Mouse (Mus musculus) olfactory bulb, adult 2 months (tissue): ENCODE data around the gene Nptx1. TPM values are rescaled to one million over a fixed set of nuclear protein-coding genes. Genes with fewer than 3 reads are reported as not detected.
A peak's percentile ranks its signal among the peaks of the same experiment; 100 is the strongest.

Experiments used
- H3K27ac ChIP-seq: fragments of 200-500 bp; 2 replicates; pipeline ENCODE4 v1.5.1; 2012; ENCODE audit warnings: low read depth, low read length; ENCODE audit not compliant: insufficient read depth
- H3K4me1 ChIP-seq: fragments of 200-500 bp; 2 replicates; pipeline ENCODE4 v1.6.1; 2012; ENCODE audit warnings: low read length; ENCODE audit not compliant: control insufficient read depth, insufficient read depth
- H3K4me3 ChIP-seq: fragments of 200-500 bp; 2 replicates; pipeline ENCODE4 v1.5.1; 2012; ENCODE audit warnings: mild to moderate bottlenecking, low read depth, low read length, moderate library complexity; ENCODE audit not compliant: insufficient read depth
- CTCF ChIP-seq: fragments of 200-500 bp; IDR thresholded peaks from 2 replicates; pipeline ENCODE4 v1.5.1; 2012; ENCODE audit warnings: low read depth, mild to moderate bottlenecking, low read length, moderate library complexity; ENCODE audit not compliant: insufficient read depth
- POLR2A ChIP-seq: fragments of 200-500 bp; IDR thresholded peaks from 2 replicates; pipeline ENCODE4 v1.6.1; 2012; ENCODE audit warnings: mild to moderate bottlenecking, low read depth, low read length, moderate library complexity; ENCODE audit not compliant: insufficient read depth
- WGBS: fragments of 180-500 bp; shearing (Covaris S2); methylation state at CpG from one replicate; pipeline ENCODE4 v1.1.7; 2018; 5-methylcytosine and 5-hydroxymethylcytosine counted together
- polyA plus RNA-seq: library from polyadenylated mRNA; stranded (reverse); fragments of >200 nt; gene quantifications from 2 replicates; pipeline ENCODE4 v1.2.4, GENCODE M21; 2012; ENCODE audit warnings: low replicate concordance; ENCODE audit not compliant: missing spikeins, insufficient read depth, insufficient read length

Gene Nptx1
- polyA plus RNA-seq, 1 experiment: not detected

DNA sequence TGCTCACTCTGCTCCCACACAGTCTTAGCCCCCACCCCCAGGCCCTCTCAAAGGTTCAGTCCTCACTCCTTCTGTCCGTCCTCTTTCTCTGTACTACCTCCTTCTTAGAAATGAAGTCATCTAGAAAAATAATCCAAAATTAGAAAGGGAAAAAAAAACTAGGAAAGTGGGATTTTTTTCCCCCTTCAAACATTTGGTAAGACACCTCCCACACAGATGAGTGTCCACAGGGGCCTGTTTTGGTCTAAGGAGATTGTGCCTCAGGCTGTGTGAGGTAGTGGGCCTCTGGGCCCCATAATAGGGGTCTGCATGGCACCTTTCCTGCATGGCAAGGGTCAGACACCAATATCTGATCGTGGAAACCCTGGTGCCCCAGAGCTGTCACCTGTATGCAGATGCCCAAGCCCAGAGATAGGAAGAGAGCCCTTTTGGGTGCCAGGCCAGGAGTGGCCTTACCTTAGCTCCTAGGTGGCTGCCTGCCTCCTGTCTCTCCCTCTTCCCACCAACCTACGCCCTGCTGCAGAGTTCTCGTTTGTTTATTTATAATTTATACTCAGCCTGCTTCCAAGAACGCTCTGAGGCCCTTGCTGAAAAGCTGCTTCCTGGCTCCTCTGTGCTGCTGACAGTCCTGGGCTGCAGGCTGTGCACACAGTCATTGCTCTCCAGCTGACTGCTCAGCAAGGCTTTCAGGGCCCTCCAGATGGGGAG is 27.4 kb downstream of the Nptx1 start:
- Histone ChIP-seq H3K4me3 (no peak overlapping the region), H3K4me1 (peaks cover 51% of the 10 kb centered on the region), H3K27ac (peak overlapping the region; percentile 28; the same call in 1 of the 2 replicates)
- no peak for TF ChIP-seq POLR2A
- TF ChIP-seq CTCF: no peak
- 42% methylated on average over 5 of the region's 5 CpGs for WGBS

DNA sequence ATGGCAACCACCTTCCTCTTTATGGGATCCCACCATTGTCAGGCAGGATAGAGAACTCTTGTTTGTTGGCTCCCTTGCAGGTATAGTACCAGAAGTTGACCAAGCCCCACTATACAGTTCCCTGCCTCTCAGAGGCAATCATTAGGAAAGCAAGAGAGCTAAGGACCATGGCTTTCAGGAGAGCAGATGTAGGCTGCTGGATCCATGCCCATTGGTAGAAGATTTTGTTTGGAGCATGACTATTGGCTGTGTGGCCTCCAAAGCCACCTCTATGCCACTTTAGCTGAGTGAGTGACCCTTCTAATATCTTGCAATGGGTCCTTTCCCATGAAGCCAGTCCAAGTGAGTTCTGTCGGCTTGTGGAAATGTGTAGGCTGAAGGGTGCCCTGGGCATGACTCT is 28.2 kb downstream of the Nptx1 start:
- Histone ChIP-seq H3K4me3 (no peak overlapping the region), H3K4me1 (peaks cover 55% of the 10 kb centered on the region), H3K27ac (no peak overlapping the region)
- TF ChIP-seq CTCF: no peak
- no peak for TF ChIP-seq POLR2A
- 93% methylated on average over 1 of the region's 1 CpGs for WGBS

GRCm38 (mm10) chr11:119516677-119517361 is 30.7 kb downstream of the Nptx1 start:
- Histone ChIP-seq H3K27ac (no peak overlapping the region), H3K4me1 (peaks cover 52% of the 10 kb centered on the region), H3K4me3 (no peak overlapping the region)
- TF ChIP-seq POLR2A (no peak), CTCF (no peak)
- WGBS: 68% methylated on average over 12 of the region's 12 CpGs

GRCm38 (mm10) chr11:119515823-119516676 is 31.5 kb downstream of the Nptx1 start:
- H3K4me3 ChIP-seq: no peak overlapping the region
- no peak overlapping the region for H3K27ac ChIP-seq
- WGBS: 74% methylated on average over 16 of the region's 16 CpGs
- TF ChIP-seq CTCF (no peak), POLR2A (no peak)
- H3K4me1 ChIP-seq: peaks cover 52% of the 10 kb centered on the region

- Histone ChIP-seq H3K27ac (no peak overlapping the region), H3K4me3 (no peak overlapping the region), H3K4me1 (peaks cover 45% of the 10 kb centered on the region)
- TF ChIP-seq POLR2A (no peak), CTCF (peak; percentile 27; the same call in 1 of the 2 replicates)
- WGBS: 8% methylated on average over 21 of the region's 21 CpGs
These were observed 32.5 kb downstream of the Nptx1 start for GRCm38 (mm10) chr11:119514967-119515636.

DNA sequence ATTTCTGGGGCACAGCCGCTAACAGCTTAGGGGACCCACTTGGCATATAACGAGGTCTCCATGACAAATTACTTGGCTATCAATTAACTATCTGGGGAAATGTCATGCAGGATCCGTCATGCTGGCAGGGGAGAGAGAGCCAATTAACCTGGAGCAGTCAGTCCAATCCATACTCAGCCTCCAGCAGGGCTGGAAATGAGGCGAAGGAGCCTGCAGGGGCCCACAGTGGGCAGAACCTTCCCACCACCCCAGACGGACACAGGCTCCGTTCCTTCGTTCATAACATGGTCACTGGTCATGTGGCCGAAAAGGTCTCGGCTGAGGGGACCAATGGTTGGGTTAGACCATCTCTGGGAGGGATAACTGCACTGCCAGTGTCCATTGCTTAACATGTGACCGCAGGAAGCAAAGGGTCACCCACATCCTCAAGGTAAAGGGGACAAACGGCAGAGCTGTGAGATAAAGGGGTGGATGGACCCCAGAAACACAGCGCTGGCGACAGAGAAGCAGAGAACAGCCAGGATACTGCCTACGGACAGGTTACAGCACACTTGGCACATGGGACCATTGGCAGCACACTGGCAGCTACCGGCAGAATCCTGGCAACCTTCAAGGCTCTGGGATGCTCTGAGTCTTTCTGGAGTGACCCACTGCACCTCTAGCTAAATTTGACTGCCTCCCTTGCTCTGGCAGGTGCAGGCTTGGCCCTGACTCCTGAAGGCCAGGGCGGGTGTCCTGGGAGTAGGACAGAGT is 33.3 kb downstream of the Nptx1 start:
- H3K4me1 ChIP-seq: peaks cover 40% of the 10 kb centered on the region
- TF ChIP-seq POLR2A: no peak
- TF ChIP-seq CTCF: no peak
- H3K4me3 ChIP-seq: no peak overlapping the region
- H3K27ac ChIP-seq: no peak overlapping the region
- 42% methylated on average over 16 of the region's 16 CpGs for WGBS

DNA sequence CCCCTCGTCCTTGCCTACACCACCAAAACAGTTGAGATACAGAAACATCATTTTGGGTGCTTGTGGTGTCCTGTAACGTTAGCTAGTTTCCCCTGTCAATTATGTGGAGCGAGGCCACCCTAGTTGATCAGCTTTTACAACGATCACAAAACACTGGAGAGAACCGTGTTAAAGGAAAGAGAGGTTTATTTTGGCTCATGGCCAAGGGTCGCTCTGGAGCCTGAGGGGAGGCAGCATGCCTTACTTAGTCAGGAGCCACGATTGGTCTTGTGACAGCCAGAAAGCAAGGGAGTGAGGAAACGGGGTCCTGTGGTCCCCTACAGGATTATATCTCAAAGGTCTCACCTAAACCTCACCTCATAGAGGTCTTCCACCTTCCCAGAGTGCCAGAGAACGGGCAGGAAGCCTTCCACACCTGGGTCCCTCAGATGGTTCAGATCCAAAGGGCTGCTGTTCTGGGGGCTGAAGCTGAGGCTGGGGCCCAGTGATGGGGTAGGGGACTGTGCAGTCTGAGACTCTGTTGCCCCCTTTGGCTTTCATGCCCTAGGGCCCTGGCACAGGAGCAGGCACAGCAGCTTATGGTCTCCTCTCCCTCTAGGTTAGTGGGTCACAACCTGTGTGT is 34.4 kb downstream of the Nptx1 start:
- peaks cover 40% of the 10 kb centered on the region for H3K4me1 ChIP-seq
- TF ChIP-seq POLR2A (no peak), CTCF (no peak)
- 51% methylated on average over 9 of the region's 9 CpGs for WGBS
- no peak overlapping the region for H3K27ac ChIP-seq
- H3K4me3 ChIP-seq: no peak overlapping the region

DNA sequence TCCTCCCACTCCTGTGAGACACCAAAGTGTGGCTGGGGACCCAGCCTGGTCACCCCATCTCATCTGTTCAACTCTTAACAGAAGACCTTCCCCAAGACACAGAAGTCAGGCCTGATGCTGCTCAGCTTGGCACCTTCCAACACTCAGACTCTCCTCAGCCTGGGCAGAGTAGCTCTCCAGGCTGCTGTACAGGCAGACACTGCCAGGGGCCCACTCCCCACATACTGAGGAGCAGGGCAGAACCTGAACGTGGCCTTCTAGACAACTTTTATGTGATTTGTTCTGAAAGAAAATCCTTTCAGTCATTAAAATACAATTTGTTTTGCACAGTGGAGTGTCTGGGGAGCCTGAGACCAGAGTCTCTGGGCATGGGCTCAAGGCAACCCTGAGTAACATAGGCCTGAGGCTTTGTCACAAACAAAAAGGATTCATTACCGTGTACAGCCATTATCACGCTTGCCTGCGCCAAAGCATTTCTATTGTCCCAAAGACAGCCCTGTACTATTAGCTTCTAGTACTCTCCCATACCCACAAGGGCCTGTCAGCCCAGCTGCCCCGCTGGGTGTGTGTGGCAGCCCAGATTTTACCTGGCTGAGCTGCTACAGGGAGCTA is 38.3 kb downstream of the Nptx1 start:
- TF ChIP-seq POLR2A: no peak
- TF ChIP-seq CTCF: no peak
- no peak overlapping the region for H3K27ac ChIP-seq
- H3K4me3 ChIP-seq: no peak overlapping the region
- H3K4me1 ChIP-seq: peaks cover 2% of the 10 kb centered on the region
- 47% methylated on average over 5 of the region's 5 CpGs for WGBS
